Mouse (Mus musculus) retina, embryonic 14.5 days (tissue): ENCODE measurements at regions not wholly inside any gene's neighbourhood (a gene's known extent, or its start where the extent isn't known, plus 50 kb on each side); places are given as distances from the start of the nearest gene placed in this dataset.

Source experiments
- DNase-seq: peaks from one replicate; pipeline ENCODE4 v3.0.0-alpha.2; 2015; ENCODE audit warnings: low spot score

DNA sequence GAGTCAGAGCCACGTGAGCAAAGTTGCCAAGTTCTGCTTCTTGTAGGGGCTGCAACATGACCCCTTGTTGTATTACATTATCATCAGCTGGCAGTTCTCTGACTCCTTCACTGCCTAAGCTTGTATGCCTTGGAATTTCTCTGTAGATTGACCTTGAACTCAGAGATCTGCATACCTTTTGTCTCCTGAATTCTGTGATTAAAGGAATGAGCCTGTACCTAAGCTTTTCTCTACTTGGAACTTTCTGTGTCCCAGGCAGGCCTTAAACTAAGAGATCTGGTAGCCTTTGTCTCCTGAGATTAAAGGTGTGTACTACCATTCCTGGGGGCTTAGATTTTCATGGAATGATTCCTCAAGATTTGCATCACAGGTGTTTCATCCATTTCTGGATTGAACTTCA, 544.8 kb upstream of the Tpk1 start:
- DNase-seq, result no peak

DNA sequence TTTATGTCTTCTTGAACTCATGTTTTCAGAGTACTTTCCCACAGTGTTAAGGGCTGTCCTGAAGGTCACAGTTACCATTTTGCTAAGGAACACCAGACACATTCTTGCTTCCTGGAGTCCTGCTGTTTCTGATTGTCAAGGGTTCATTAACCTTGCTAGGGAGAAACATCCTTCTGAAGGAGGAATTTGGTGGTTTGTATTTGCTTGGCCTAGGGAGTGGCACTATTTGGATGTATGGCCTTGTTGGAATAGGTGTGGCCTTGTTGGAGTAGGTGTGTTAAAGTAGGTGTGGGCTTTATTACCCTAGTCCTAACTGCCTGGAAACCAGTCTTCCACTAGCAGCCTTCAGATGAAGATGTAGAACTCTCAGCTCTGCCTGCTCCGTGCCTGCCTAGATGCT, 538.4 kb upstream of the Tpk1 start:
- no peak for DNase-seq

DNA sequence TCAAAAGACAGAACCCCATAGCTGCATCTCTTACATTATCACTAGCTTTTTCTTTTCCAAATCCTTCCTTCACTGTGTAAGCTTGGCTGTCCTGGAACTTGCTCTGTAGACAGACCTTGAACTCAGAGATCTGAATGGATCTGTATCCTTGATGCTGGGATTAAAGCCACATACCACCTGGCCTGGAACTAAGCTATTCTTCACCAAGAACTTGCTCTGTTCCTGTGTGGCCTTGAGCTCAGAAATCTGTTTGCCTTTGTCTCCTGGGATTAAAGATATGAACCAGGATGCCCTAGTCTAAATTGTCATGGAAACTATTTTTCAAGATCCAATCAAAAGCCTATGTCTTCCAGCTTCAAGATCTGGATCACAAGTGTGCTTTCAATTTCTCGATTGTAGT, 537.8 kb upstream of the Tpk1 start:
- DNase-seq, result no peak

DNA sequence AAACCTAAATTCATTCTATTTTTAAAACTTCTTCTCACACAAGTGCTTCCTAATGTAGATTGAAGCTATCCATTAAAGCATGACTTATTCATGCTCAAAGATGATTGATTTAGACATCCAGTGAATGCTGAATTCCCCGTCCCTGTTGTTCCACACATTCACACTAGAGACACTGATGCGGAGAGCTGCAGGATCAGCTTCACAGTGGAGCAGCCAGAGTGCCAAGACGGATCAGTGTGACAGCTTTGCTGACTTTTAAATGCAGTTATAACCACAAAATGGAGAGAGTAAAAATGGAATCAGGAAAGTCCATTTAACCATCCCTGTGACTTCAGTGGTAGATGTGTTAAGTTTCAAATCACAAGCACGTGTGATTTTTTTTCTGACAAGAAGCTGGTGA, 513.8 kb upstream of the Tpk1 start:
- DNase-seq, result peak; percentile 68
